Mouse (Mus musculus) heart, postnatal 0 days (tissue): ENCODE results near the gene Nom1. TPM values are rescaled to one million over a fixed set of nuclear protein-coding genes. Genes with fewer than 3 reads are reported as not detected.

Experiments used
- ATAC-seq: fragments of 200-750 bp; cut with Nextera tagmentation; 2 replicates; pipeline ENCODE4 v1.8.0; 2017; ENCODE audit warnings: low read depth, moderate number of reproducible peaks, moderate library complexity; ENCODE audit not compliant: insufficient read depth
- DNase-seq: peaks from one replicate; pipeline ENCODE4 v3.0.0-alpha.2; 2016; ENCODE audit warnings: low spot score
- H3K27ac ChIP-seq: fragments of 300-500 bp; sonication (generic); 2 replicates; pipeline ENCODE4 v1.5.1; 2014; ENCODE audit warnings: low read depth, mild to moderate bottlenecking
- H3K27me3 ChIP-seq: fragments of 300-500 bp; sonication (generic); 2 replicates; pipeline ENCODE4 v1.6.1; 2014; ENCODE audit warnings: low read length, mixed read lengths; ENCODE audit not compliant: control insufficient read depth, insufficient read depth
- H3K36me3 ChIP-seq: fragments of 300-500 bp; sonication (generic); replicated peaks from 2 replicates; pipeline ENCODE4 v1.6.1; 2014; ENCODE audit warnings: low read length, mixed read lengths; ENCODE audit not compliant: control insufficient read depth, insufficient read depth
- H3K4me1 ChIP-seq: fragments of 300-500 bp; sonication (generic); 2 replicates; pipeline ENCODE4 v1.6.1; 2014; ENCODE audit warnings: antibody characterized with exemption; ENCODE audit not compliant: control insufficient read depth, insufficient read depth
- H3K4me2 ChIP-seq: fragments of 300-500 bp; sonication (generic); 2 replicates; pipeline ENCODE4 v1.6.1; 2014; ENCODE audit warnings: low read depth, mild to moderate bottlenecking, low read length, moderate library complexity
- H3K4me3 ChIP-seq: fragments of 300-500 bp; sonication (generic); 2 replicates; pipeline ENCODE4 v1.5.1; 2014; ENCODE audit warnings: low read depth, low read length
- H3K9ac ChIP-seq: fragments of 300-500 bp; sonication (generic); replicated peaks from 2 replicates; pipeline ENCODE4 v1.6.1; 2014; ENCODE audit warnings: low read depth, low read length, mixed read lengths
- H3K9me3 ChIP-seq: fragments of 300-500 bp; sonication (generic); replicated peaks from 2 replicates; pipeline ENCODE4 v1.6.1; 2016; ENCODE audit warnings: low read length; ENCODE audit not compliant: control insufficient read depth
- CTCF ChIP-seq: IDR thresholded peaks from 2 replicates; pipeline ENCODE4 v1.5.1; 2016; ENCODE audit warnings: antibody characterized with exemption, control low read depth, low read depth
- EP300 ChIP-seq: IDR thresholded peaks from 2 replicates; pipeline ENCODE4 v1.6.1; 2016; ENCODE audit warnings: antibody characterized with exemption, low read depth
- WGBS: fragments of 180-500 bp; shearing (Covaris S2); extraction: QIAGEN DNeasy Blood & Tissue Kit; methylation state at CpG from one replicate; pipeline ENCODE4 v1.1.7; 2014; 5-methylcytosine and 5-hydroxymethylcytosine counted together
- polyA plus RNA-seq: library from polyadenylated mRNA; unstranded; fragments of >200 nt; fragmentation: Nextera tagmentation; extraction: Ambion mirVana; gene quantifications from 2 replicates; pipeline ENCODE4 v1.2.1, GENCODE M21; 2015
- total RNA-seq: library from RNA; depleted of rRNA; stranded (reverse); fragments of >200 nt; gene quantifications from 2 replicates; pipeline ENCODE4 v1.2.3, GENCODE M21; 2014; ENCODE audit warnings: low replicate concordance

Nom1 gene
- total and polyA plus RNA-seq, 2 experiments from 2014 or later: 11.0 to 19.9 TPM

GRCm38 (mm10) chr5:29476021-29476420, 41.6 kb downstream of the Nom1 start:
- no peaks in the 10 kb centered on the region for H3K9me3 ChIP-seq
- H3K27me3 ChIP-seq: peaks cover 100% of the 10 kb centered on the region

GRCm38 (mm10) chr5:29477474-29478207, 43.2 kb downstream of the Nom1 start:
- TF ChIP-seq EP300 (no peak), CTCF (no peak)
- no peaks in the 10 kb centered on the region for H3K9me3 ChIP-seq
- ATAC-seq: no peak
- no peak for DNase-seq
- no peak overlapping the region for H3K9ac ChIP-seq
- peak overlapping the region; percentile 42 for H3K4me3 ChIP-seq
- no peaks in the 10 kb centered on the region for H3K36me3 ChIP-seq
- no peak overlapping the region for H3K27ac ChIP-seq
- peaks cover 100% of the 10 kb centered on the region for H3K27me3 ChIP-seq
- peak overlapping the region; percentile 64 for H3K4me2 ChIP-seq
- WGBS: under 1% methylated on average over 54 of the region's 73 CpGs
- H3K4me1 ChIP-seq: 0 out of 2 replicates have a peak, but pooled peaks cover 6% of the 10 kb centered on the region

More at GRCm38 (mm10) chr5:29476021-29476420, 41.6 kb downstream of the Nom1 start:
- H3K4me2 ChIP-seq: no peak overlapping the region
- TF ChIP-seq CTCF (no peak), EP300 (no peak)
- WGBS: 6% methylated on average over 1 of the region's 1 CpGs
- H3K4me3 ChIP-seq: no peak overlapping the region
- no peak for ATAC-seq
- no peak for DNase-seq
- 0 out of 2 replicates have a peak, but pooled peaks cover 6% of the 10 kb centered on the region for H3K4me1 ChIP-seq
- no peak overlapping the region for H3K9ac ChIP-seq
- H3K36me3 ChIP-seq: no peaks in the 10 kb centered on the region
- H3K27ac ChIP-seq: no peak overlapping the region

GRCm38 (mm10) chr5:29478208-29479197, 44.0 kb downstream of the Nom1 start, which contains the start of gene Mnx1:
Gene Mnx1, minus strand, starts transcription at chr5:29478470.
- H3K4me2 ChIP-seq: peak within 1 kb of the TSS; percentile 64
- H3K27ac ChIP-seq: no peak within 1 kb of the TSS
- 2% methylated on average over 65 of the region's 65 CpGs for WGBS
- H3K9me3 ChIP-seq: no peaks in the 10 kb centered on the region
- H3K9ac ChIP-seq: no peak within 1 kb of the TSS
- H3K36me3 ChIP-seq: no peaks in the 10 kb centered on the region
- peaks cover 100% of the 10 kb centered on the region for H3K27me3 ChIP-seq
- DNase-seq (no peak), ATAC-seq (0 out of 2 replicates have a peak, but pooled peaks have one; percentile 8)
- peak within 1 kb of the TSS; percentile 42 for H3K4me3 ChIP-seq
- 0 out of 2 replicates have a peak, but pooled peaks cover 6% of the 10 kb centered on the region for H3K4me1 ChIP-seq
- no peak for TF ChIP-seq EP300

GRCm38 (mm10) chr5:29479198-29479593, 44.7 kb downstream of the Nom1 start:
- H3K4me2 ChIP-seq: no peak overlapping the region
- DNase-seq (peak; percentile 35), ATAC-seq (peak; percentile 49; the same call in 1 of the 2 replicates)
- 2% methylated on average over 14 of the region's 14 CpGs for WGBS
- no peak overlapping the region for H3K9ac ChIP-seq
- 0 out of 2 replicates have a peak, but pooled peaks cover 6% of the 10 kb centered on the region for H3K4me1 ChIP-seq
- H3K36me3 ChIP-seq: no peaks in the 10 kb centered on the region
- no peaks in the 10 kb centered on the region for H3K9me3 ChIP-seq
- peak; percentile 39 for TF ChIP-seq CTCF
- no peak for TF ChIP-seq EP300
- peak overlapping the region; percentile 42 for H3K4me3 ChIP-seq
- peaks cover 100% of the 10 kb centered on the region for H3K27me3 ChIP-seq
- H3K27ac ChIP-seq: no peak overlapping the region

- Histone ChIP-seq H3K9me3 (no peaks in the 10 kb centered on the region), H3K9ac (no peak overlapping the region), H3K4me3 (no peak overlapping the region), H3K27ac (no peak overlapping the region), H3K27me3 (peaks cover 98% of the 10 kb centered on the region), H3K4me1 (no peaks in the 10 kb centered on the region), H3K36me3 (no peaks in the 10 kb centered on the region), H3K4me2 (no peak overlapping the region)
- 11% methylated on average over 4 of the region's 4 CpGs for WGBS
- ATAC-seq (no peak), DNase-seq (no peak)
- TF ChIP-seq CTCF (no peak), EP300 (no peak)
Observed at GRCm38 (mm10) chr5:29483801-29484200, 49.3 kb downstream of the Nom1 start.
